Mouse (Mus musculus) ES-E14 (cell line): Measurements from ENCODE around the gene Fgd3.

Experiments
- HCFC1 ChIP-seq: IDR thresholded peaks from 2 replicates; pipeline ENCODE4 v1.6.1; 2012; ENCODE audit warnings: low read length, inconsistent platforms, borderline replicate concordance; ENCODE audit not compliant: insufficient read depth
- MAFK ChIP-seq: IDR thresholded peaks from 2 replicates; pipeline ENCODE4 v1.6.1; 2014; ENCODE audit warnings: mild to moderate bottlenecking, low read depth, low read length, inconsistent platforms; ENCODE audit not compliant: insufficient read depth
- ZNF384 ChIP-seq: IDR thresholded peaks from 2 replicates; pipeline ENCODE4 v1.6.1; 2012; ENCODE audit warnings: low read depth, low read length, inconsistent platforms

DNA sequence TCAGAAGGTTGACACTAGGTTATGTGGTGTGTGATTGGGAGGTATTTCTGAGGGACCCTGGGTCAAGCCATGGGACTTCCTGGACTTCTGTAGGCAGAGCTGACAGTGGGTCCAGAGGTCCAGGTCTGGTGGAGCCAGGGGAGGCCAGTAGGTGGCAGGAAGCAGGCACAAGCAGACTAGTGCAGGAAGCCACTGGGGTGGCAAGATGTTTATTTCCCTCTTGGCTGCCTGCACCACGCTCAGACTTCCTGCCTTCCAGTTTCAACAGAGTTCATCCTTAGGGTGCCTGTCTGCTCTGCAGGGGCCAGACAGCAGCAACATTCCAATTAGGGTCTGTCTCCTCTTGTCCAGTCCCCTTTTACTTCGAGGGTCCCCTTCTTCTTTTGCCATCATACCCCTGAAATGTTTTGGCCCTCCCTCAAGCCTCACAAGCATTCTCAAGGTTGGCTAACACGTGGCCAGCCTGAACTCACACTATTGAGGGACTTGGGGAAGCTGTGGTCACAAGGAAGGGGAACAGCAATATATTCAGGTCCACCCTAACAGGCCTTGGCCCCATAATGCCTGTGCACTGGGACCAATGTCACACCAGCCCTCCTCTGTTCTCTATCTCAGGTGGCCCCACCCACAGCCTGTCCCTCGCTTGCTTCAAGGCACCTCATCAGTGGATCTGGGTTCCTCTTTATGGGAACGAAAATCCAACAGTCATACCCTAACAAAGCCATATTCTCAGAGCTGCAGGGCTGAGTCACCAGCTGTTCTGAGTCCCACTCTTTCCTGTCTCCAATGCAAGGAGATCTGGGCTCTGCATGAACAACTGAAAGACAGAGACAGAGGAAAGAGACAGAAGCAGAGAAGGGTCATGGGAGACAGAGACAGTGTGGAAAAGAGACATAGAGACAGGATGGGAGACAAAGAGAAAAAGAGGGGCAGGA is 48.0 kb downstream of the Fgd3 start:
- TF ChIP-seq ZNF384 = no peak
- no peak for TF ChIP-seq HCFC1
- no peak for TF ChIP-seq MAFK
